Mouse (Mus musculus) liver, adult 2 months (tissue): ENCODE data around the gene Map6. TPM values are rescaled to one million over a fixed set of nuclear protein-coding genes. Genes with fewer than 3 reads are reported as not detected.

ENCODE experiments used
- DNase-seq: peaks from one replicate; pipeline ENCODE4 v3.0.0-alpha.2; 2011; ENCODE audit warnings: low read depth, low spot score; ENCODE audit errors: extremely low read depth
- H3K27ac ChIP-seq: fragments of 200-500 bp; replicated peaks from 2 replicates; pipeline ENCODE4 v1.5.1; 2012; ENCODE audit warnings: low read depth, mild to moderate bottlenecking, control low read depth, inconsistent platforms, low read length; ENCODE audit not compliant: insufficient read depth
- H3K27me3 ChIP-seq: fragments of 200-500 bp; 2 replicates; pipeline ENCODE4 v1.6.1; 2012; ENCODE audit warnings: mild to moderate bottlenecking, moderate library complexity, low read length, inconsistent platforms; ENCODE audit not compliant: control insufficient read depth, insufficient read depth
- H3K36me3 ChIP-seq: fragments of 200-500 bp; 2 replicates; pipeline ENCODE4 v1.6.1; 2012; ENCODE audit warnings: low read length, inconsistent platforms; ENCODE audit not compliant: control insufficient read depth, insufficient read depth
- H3K4me1 ChIP-seq: fragments of 200-500 bp; 2 replicates; pipeline ENCODE4 v1.6.1; 2011; ENCODE audit warnings: low read length; ENCODE audit not compliant: control insufficient read depth, insufficient read depth
- H3K4me3 ChIP-seq: fragments of 200-500 bp; 2 replicates; pipeline ENCODE4 v1.5.1; 2011; ENCODE audit warnings: low read depth, mild to moderate bottlenecking, control low read depth, low read length, moderate library complexity; ENCODE audit not compliant: insufficient read depth
- H3K79me2 ChIP-seq: fragments of 200-500 bp; 2 replicates; pipeline ENCODE4 v1.6.1; 2012; ENCODE audit warnings: inconsistent platforms, mild to moderate bottlenecking, low read length, moderate library complexity; ENCODE audit not compliant: control insufficient read depth, insufficient read depth
- H3K9ac ChIP-seq: fragments of 200-500 bp; 2 replicates; pipeline ENCODE4 v1.6.1; 2012; ENCODE audit warnings: low read depth, mild to moderate bottlenecking, control low read depth, inconsistent platforms, low read length
- CTCF ChIP-seq: fragments of 200-500 bp; IDR thresholded peaks from 2 replicates; pipeline ENCODE4 v1.5.1; 2011; ENCODE audit warnings: low read depth, low read length, control low read depth
- POLR2A ChIP-seq: fragments of 200-500 bp; IDR thresholded peaks from 2 replicates; pipeline ENCODE4 v1.6.1; 2011; ENCODE audit warnings: low read length, control low read depth; ENCODE audit not compliant: insufficient read depth; ENCODE audit errors: extremely low read depth
- whole genome bisulfite sequencing: fragments of 180-500 bp; shearing (Covaris S2); methylation state at CpG from one replicate; pipeline ENCODE4 v1.1.7; 2018; 5-methylcytosine and 5-hydroxymethylcytosine counted together
- polyA plus RNA-seq: library from polyadenylated mRNA; depleted of rRNA; stranded (reverse); fragments of >200 nt; gene quantifications from 2 replicates; pipeline ENCODE4 v1.2.3, GENCODE M21; 2012
- total RNA-seq: library from RNA; depleted of rRNA; stranded (reverse); fragments of >200 nt; gene quantifications from 2 replicates; pipeline ENCODE4 v1.2.3, GENCODE M21; 2014

Gene Map6
- total and polyA plus RNA-seq, 2 experiments: 0.04 TPM; not detected in 1

DNA sequence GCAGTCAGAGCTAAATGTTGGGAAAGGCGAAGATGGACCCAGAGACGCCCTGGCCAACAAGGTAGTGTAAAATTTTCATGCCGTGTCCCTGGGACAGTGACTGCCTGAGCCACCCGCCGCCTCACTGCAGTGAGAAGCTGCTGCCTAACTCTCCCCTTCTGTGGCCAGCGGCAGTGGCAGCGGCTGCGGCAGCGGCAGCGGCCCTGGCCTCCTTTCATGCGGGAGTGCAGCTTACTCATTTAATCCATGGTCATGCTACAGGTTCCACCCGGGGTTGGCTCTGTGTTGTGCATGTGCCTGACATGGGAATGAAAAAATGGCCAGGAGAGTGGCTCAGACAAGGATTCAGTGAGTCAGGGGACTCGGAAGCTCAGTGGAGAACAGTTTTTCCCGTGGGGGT lies 53.3 kb downstream of the Map6 start:
- H3K79me2 ChIP-seq: no peaks in the 10 kb centered on the region
- H3K9ac ChIP-seq: no peak overlapping the region
- H3K36me3 ChIP-seq: no peaks in the 10 kb centered on the region
- H3K4me1 ChIP-seq: no peaks in the 10 kb centered on the region
- H3K4me3 ChIP-seq: no peak overlapping the region
- no peaks in the 10 kb centered on the region for H3K27me3 ChIP-seq
- DNase-seq: no peak
- no peak for TF ChIP-seq CTCF
- no peak for TF ChIP-seq POLR2A
- 59% methylated on average over 14 of the region's 14 CpGs for WGBS
- no peak overlapping the region for H3K27ac ChIP-seq

DNA sequence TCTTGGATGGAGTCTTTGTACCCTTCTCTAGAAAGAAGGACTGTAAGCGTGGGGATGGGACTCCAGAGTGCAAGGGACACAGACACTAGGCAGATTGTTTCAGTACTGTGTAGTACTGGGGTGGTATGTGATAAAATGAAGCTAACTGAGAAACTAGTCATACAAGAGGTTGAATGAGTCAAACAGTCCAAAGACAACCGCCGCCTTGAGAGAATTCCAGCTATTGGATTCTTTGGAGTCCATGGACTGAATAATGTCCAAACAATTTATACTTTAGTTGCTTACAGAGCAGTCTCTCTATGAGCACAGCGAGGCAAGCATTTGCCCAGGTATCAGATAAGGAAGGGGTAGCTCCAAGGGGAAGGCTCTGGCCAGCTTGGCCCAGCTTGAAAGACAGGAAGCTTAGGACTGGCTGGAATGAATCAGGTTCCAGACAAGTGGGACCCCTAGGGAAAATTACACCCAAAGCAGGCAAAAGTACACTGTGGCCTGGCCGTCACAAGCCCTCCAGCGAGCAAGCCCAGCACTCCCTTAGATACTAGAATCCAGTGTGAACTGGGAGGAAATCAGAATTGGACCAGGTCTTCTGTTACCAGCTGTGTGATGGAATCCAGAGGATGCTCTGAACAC lies 55.6 kb downstream of the Map6 start:
- Histone ChIP-seq H3K36me3 (no peaks in the 10 kb centered on the region), H3K27ac (no peak overlapping the region), H3K4me3 (no peak overlapping the region), H3K27me3 (no peaks in the 10 kb centered on the region), H3K4me1 (no peaks in the 10 kb centered on the region), H3K9ac (no peak overlapping the region), H3K79me2 (no peaks in the 10 kb centered on the region)
- no peak for DNase-seq
- TF ChIP-seq POLR2A (no peak), CTCF (no peak)
- 91% methylated on average over 6 of the region's 6 CpGs for WGBS

DNA sequence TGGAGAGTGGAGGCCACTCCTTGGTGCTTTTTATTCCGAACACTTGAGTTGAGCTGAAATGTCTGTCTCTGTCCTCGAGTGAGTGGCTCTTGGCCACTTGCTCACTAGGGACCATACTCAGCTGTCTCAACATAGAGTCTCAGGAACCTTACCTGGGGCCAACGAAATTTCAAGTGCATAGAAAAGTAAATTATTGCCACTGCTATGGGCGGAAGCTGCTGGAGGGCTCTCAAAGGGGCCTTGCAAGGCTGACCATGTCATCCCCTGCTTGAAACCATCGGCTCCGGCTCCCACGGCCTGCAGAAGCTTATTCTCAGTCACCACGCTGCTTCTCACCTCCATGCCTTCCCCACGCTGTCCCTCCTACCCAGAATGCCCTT lies 56.1 kb downstream of the Map6 start:
- Histone ChIP-seq H3K4me1 (no peaks in the 10 kb centered on the region), H3K27me3 (no peaks in the 10 kb centered on the region)

DNA sequence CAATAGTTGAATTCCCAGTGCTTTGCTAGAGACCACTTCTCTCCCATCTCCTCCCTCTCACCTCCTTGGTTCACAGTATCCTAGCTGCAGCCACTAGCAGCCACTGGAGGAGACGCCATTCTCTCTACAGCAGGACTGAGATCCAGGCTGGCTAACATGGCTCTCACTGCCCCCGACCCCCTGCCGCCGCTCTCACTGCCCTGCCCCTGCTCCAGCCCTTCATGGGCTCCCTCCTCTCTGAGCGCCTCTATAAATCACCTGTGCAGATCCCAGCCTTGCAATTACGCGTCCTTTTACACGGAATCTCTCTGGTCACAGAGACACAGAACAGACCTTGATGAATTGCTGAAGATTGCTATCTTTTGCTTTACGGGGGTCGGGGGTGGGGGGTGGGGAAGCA lies 57.6 kb downstream of the Map6 start:
- DNase-seq: no peak
- H3K9ac ChIP-seq: no peak overlapping the region
- H3K79me2 ChIP-seq: no peaks in the 10 kb centered on the region
- no peaks in the 10 kb centered on the region for H3K36me3 ChIP-seq
- H3K27ac ChIP-seq: no peak overlapping the region
- H3K27me3 ChIP-seq: no peaks in the 10 kb centered on the region
- H3K4me3 ChIP-seq: no peak overlapping the region
- WGBS: 40% methylated on average over 10 of the region's 10 CpGs
- TF ChIP-seq POLR2A (no peak), CTCF (no peak)
- H3K4me1 ChIP-seq: no peaks in the 10 kb centered on the region

More for the DNA sequence above, 56.1 kb downstream of the Map6 start:
- Histone ChIP-seq H3K27ac (no peak overlapping the region), H3K79me2 (no peaks in the 10 kb centered on the region), H3K9ac (no peak overlapping the region), H3K36me3 (no peaks in the 10 kb centered on the region), H3K4me3 (no peak overlapping the region)
- TF ChIP-seq POLR2A (no peak), CTCF (no peak)
- DNase-seq: no peak
- 81% methylated on average over 9 of the region's 9 CpGs for WGBS

DNA sequence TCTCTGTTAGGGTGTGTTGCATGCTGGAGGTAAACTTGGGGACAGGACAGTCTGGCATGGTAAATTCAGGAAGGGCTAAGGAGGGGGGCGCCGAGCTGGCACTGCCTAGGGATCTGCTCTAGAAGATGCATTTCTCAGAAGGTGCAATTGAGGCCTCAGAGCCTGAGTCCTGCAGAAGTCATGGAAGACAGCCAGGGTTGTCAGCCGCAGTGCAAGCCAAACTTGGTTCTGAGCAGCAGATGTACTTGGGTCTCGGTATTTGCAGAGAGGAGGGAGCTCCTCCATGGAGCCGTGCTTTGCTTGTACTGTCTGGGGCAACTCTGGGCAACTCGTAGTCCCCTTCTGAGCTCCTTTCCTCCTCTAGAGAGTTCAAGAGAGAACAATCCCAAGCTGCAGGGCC lies 58.9 kb downstream of the Map6 start:
- no peaks in the 10 kb centered on the region for H3K4me1 ChIP-seq
- H3K27ac ChIP-seq: no peak overlapping the region
- no peak for DNase-seq
- TF ChIP-seq CTCF (no peak), POLR2A (no peak)
- no peaks in the 10 kb centered on the region for H3K36me3 ChIP-seq
- H3K4me3 ChIP-seq: no peak overlapping the region
- H3K79me2 ChIP-seq: no peaks in the 10 kb centered on the region
- no peak overlapping the region for H3K9ac ChIP-seq
- H3K27me3 ChIP-seq: no peaks in the 10 kb centered on the region
- 80% methylated on average over 6 of the region's 6 CpGs for WGBS

GRCm38 (mm10) chr7:99328847-99329246 lies 61.6 kb downstream of the Map6 start:
- DNase-seq: no peak
- Histone ChIP-seq H3K79me2 (no peaks in the 10 kb centered on the region), H3K27ac (no peak overlapping the region), H3K4me1 (no peaks in the 10 kb centered on the region), H3K36me3 (no peaks in the 10 kb centered on the region), H3K27me3 (no peaks in the 10 kb centered on the region), H3K4me3 (no peak overlapping the region), H3K9ac (no peak overlapping the region)
- 70% methylated on average over 4 of the region's 4 CpGs for WGBS
- no peak for TF ChIP-seq CTCF
